Mouse (Mus musculus): ENCODE results near the gene Ubqln4. TPM values are rescaled to one million over a fixed set of nuclear protein-coding genes. Genes with fewer than 3 reads are reported as not detected.

Ubqln4 gene
- total RNA-seq, 1 experiment = 103 TPM

DNA sequence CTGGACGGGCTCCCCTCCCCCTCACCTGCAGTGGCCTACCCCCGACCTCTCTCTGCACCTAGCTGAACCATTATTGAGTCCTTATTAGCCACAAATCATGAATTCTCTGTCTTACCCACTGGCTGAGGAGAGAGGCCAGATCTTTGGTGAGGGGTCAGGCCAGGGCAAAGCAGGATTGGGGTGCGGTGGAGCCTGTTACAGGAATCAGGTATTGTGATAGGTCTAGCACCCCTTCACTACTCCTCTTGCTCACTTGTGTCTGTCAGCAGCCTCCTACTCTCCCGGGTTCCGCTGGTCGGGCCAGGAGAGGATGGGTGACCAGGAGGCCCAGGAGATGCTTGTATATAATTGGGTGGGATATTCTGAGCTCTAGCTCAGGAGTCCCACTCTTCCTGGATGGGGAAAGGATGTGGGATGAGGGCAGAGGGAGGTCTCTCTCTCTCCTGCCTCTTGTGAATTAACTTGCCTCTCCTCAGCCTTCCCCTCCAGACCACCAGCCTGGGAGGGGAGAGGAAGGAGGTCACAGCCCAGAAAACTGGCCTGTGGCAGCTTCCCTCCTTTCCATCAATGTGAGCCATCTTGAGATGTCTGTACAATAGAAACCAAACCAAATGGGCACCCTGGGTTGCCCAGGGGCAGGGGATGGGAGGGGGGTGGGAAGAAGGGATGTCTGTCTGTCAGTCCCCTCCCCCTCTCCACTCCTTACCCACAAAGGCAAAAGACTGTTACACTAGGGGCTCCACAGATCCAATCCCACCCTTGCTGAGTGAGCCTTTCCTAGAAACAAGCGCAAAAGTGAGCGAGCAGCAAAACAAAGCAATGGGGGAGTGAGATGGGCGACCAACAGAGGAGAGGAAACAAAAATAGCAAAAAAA, 15.1 kb upstream of the Ubqln4 start:
- Histone ChIP-seq H3K4me3 (ENCODE audit: insufficient read depth in 1 of 2, low read depth in 1 of 2, low read length in 2 of 2, poor library complexity in 1 of 2, severe bottlenecking in 1 of 2) (no peak overlapping the region), H3K9ac (ENCODE audit: insufficient read depth, low read depth, low read length, poor library complexity, severe bottlenecking) (no peak overlapping the region), H3K36me3 (ENCODE audit: control insufficient read depth, insufficient read depth, low read length, poor library complexity, severe bottlenecking) (peaks cover 25% of the 10 kb centered on the region), H3K27ac (ENCODE audit: insufficient read depth, low read depth, low read length, poor library complexity, severe bottlenecking) (peak overlapping the region; percentile 34; the same call in 1 of the 2 replicates), H3K4me1 (ENCODE audit: control insufficient read depth in 2 of 2, insufficient read depth in 2 of 2, low read length in 2 of 2, poor library complexity in 1 of 2) (peaks cover 5 to 45% of the 10 kb centered on the region in 2 experiments), H3K9me3 (ENCODE audit: control insufficient read depth, insufficient read depth, low read depth, low read length) (no peaks in the 10 kb centered on the region)
- TF ChIP-seq MAFK (IDR thresholded peaks at IDR 0.05; ENCODE audit: insufficient read depth, low read depth, low read length) (no peak), ZC3H11A (IDR thresholded peaks at IDR 0.05; ENCODE audit: borderline replicate concordance, low read depth, low read length) (no peak), CHD2 (IDR thresholded peaks at IDR 0.05; ENCODE audit: low read depth, low read length) (no peak)
- in situ Hi-C loops (cut with MboI; ENCODE audit: low sequenced_read_pairs in 2 of 2, unreplicated experiment in 2 of 2) = no loop called here
- DNase-seq (ENCODE audit: low read depth, low spot score) = no peak

DNA sequence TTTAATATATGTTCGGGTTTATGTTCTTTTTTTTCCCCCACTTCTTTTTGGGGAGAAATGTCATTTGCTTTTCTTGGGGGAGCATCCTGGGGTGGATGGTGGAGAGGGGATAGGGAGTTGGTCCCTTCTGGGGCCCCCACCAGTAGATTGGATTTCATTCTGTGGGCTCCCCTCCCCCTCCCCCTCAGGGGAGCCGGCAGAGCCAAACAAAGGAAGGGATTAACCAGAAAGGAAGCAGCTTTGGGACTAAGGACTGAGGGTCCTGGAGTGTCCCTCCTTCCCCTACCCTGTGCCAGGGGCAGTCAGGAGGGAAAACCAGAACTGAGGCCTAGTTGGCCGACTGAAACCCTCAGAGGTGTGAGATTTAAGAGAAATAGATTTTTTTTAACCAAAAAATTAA, 14.2 kb upstream of the Ubqln4 start:
- no peak overlapping the region for H3K4me3 ChIP-seq (ENCODE audit: insufficient read depth in 1 of 2, low read depth in 1 of 2, low read length in 2 of 2, poor library complexity in 1 of 2, severe bottlenecking in 1 of 2)
- no peak for DNase-seq (ENCODE audit: low read depth, low spot score)

DNA sequence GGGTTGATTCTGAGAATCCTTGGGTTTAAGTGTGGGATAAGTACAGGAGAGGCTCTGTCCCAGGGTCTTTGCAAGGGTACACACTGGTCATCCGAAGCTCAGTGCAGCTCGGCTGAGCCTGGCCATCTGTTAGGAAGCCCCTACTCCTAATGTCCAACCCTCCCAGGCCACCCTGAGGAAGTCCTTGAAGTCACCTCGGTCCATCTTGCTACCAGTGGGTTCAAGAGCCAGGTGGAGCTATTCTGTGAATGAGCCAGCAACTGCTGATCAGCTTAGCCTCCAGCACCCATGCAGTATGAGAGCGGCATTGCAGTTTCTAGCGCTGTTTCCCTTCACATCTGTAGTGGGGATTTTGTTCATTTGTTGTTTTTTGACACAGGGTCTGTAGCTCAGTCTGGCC, 13.5 kb upstream of the Ubqln4 start:
- no peak for TF ChIP-seq ZC3H11A (IDR thresholded peaks at IDR 0.05; ENCODE audit: borderline replicate concordance, low read depth, low read length)
- TF ChIP-seq MAFK (IDR thresholded peaks at IDR 0.05; ENCODE audit: insufficient read depth, low read depth, low read length) = no peak
- no peak for TF ChIP-seq HCFC1 (IDR thresholded peaks at IDR 0.05; ENCODE audit: borderline replicate concordance, insufficient read depth, low read length)
- TF ChIP-seq ZNF384 (IDR thresholded peaks at IDR 0.05; ENCODE audit: low read depth, low read length) = no peak
- no peak for TF ChIP-seq CHD2 (IDR thresholded peaks at IDR 0.05; ENCODE audit: low read depth, low read length)
- Histone ChIP-seq H3K9ac (ENCODE audit: insufficient read depth, low read depth, low read length, poor library complexity, severe bottlenecking) (peak overlapping the region; percentile 5; the same call in 1 of the 2 replicates), H3K4me3 (ENCODE audit: insufficient read depth in 1 of 2, low read depth in 1 of 2, low read length in 2 of 2, poor library complexity in 1 of 2, severe bottlenecking in 1 of 2) (no peak overlapping the region), H3K27ac (ENCODE audit: insufficient read depth, low read depth, low read length, poor library complexity, severe bottlenecking) (peak overlapping the region; percentile 57; the same call in 1 of the 2 replicates), H3K4me1 (ENCODE audit: control insufficient read depth in 2 of 2, insufficient read depth in 2 of 2, low read length in 2 of 2, poor library complexity in 1 of 2) (peaks cover 5 to 38% of the 10 kb centered on the region in 2 experiments), H3K36me3 (ENCODE audit: control insufficient read depth, insufficient read depth, low read length, poor library complexity, severe bottlenecking) (peaks cover 22% of the 10 kb centered on the region), H3K9me3 (ENCODE audit: control insufficient read depth, insufficient read depth, low read depth, low read length) (no peaks in the 10 kb centered on the region)
- no peak for DNase-seq (ENCODE audit: low read depth, low spot score)
- in situ Hi-C loops (cut with MboI; ENCODE audit: low sequenced_read_pairs in 2 of 2, unreplicated experiment in 2 of 2) = no loop called here

More for the DNA sequence above, 14.2 kb upstream of the Ubqln4 start:
- H3K9ac ChIP-seq (ENCODE audit: insufficient read depth, low read depth, low read length, poor library complexity, severe bottlenecking) = no peak overlapping the region
- no peaks in the 10 kb centered on the region for H3K9me3 ChIP-seq (ENCODE audit: control insufficient read depth, insufficient read depth, low read depth, low read length)
- no peak for TF ChIP-seq CHD2 (IDR thresholded peaks at IDR 0.05; ENCODE audit: low read depth, low read length)
- no peak for TF ChIP-seq ZC3H11A (IDR thresholded peaks at IDR 0.05; ENCODE audit: borderline replicate concordance, low read depth, low read length)
- H3K4me1 ChIP-seq (ENCODE audit: control insufficient read depth in 2 of 2, insufficient read depth in 2 of 2, low read length in 2 of 2, poor library complexity in 1 of 2) = peaks cover 5 to 40% of the 10 kb centered on the region in 2 experiments
- in situ Hi-C loops (cut with MboI; ENCODE audit: low sequenced_read_pairs in 2 of 2, unreplicated experiment in 2 of 2) = no loop called here
- H3K36me3 ChIP-seq (ENCODE audit: control insufficient read depth, insufficient read depth, low read length, poor library complexity, severe bottlenecking) = peaks cover 25% of the 10 kb centered on the region
- no peak overlapping the region; the same call in 1 of the 2 replicates for H3K27ac ChIP-seq (ENCODE audit: insufficient read depth, low read depth, low read length, poor library complexity, severe bottlenecking)

DNA sequence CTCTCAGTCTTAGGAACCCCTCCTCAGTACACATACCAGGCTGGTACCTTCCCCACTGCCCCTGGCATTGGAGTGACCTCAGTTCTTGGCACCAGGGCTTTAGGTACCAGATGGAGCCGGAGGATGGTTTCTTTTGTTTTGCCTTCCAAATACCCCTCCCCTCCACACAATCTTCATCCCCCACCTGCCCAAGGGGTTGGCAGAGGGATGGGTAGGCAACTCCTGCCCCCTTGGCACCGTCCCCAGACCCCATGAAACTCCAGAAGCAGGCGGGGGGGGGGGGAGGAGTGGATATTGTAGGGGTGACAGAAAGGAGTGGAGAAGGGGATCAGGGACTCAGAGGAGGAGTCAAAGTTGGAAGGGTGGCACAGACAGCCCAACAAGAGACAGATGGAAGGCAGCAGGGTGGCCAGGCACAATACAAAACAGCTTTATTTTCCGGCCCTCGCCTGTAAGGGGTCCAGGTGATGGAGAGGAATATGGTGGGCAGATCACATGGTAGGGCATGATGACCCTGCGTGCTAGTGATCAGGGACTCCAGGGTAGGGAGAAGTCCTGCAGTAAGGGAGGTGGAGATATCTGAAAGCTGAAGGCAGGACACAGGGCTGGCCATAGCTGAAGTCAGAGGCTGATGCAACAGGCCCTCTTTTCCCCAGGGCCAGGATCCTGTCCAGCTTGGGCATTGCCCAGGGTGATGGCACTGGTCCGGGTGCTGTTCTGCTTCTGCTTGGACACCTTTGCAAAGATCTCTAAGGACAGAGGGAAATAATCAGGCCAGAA, 11.7 kb upstream of the Ubqln4 start:
- H3K4me1 ChIP-seq (ENCODE audit: control insufficient read depth in 2 of 2, insufficient read depth in 2 of 2, low read length in 2 of 2, poor library complexity in 1 of 2) = peaks cover 4 to 34% of the 10 kb centered on the region in 2 experiments
- no peak overlapping the region for H3K27ac ChIP-seq (ENCODE audit: insufficient read depth, low read depth, low read length, poor library complexity, severe bottlenecking)
- in situ Hi-C loops (cut with MboI; ENCODE audit: low sequenced_read_pairs in 2 of 2, unreplicated experiment in 2 of 2) = no loop called here
- no peak overlapping the region for H3K9ac ChIP-seq (ENCODE audit: insufficient read depth, low read depth, low read length, poor library complexity, severe bottlenecking)
- TF ChIP-seq CHD2 (IDR thresholded peaks at IDR 0.05; ENCODE audit: low read depth, low read length) (no peak), MAFK (IDR thresholded peaks at IDR 0.05; ENCODE audit: insufficient read depth, low read depth, low read length) (no peak), HCFC1 (IDR thresholded peaks at IDR 0.05; ENCODE audit: borderline replicate concordance, insufficient read depth, low read length) (no peak), ZC3H11A (IDR thresholded peaks at IDR 0.05; ENCODE audit: borderline replicate concordance, low read depth, low read length) (no peak), ZNF384 (IDR thresholded peaks at IDR 0.05; ENCODE audit: low read depth, low read length) (no peak)
- peaks cover 14% of the 10 kb centered on the region for H3K36me3 ChIP-seq (ENCODE audit: control insufficient read depth, insufficient read depth, low read length, poor library complexity, severe bottlenecking)
- H3K4me3 ChIP-seq (ENCODE audit: insufficient read depth in 1 of 2, low read depth in 1 of 2, low read length in 2 of 2, poor library complexity in 1 of 2, severe bottlenecking in 1 of 2) = no peak overlapping the region
- no peak for DNase-seq (ENCODE audit: low read depth, low spot score)
- H3K9me3 ChIP-seq (ENCODE audit: control insufficient read depth, insufficient read depth, low read depth, low read length) = no peaks in the 10 kb centered on the region
